Mouse (Mus musculus) lung, embryonic 14.5 days (tissue): ENCODE measurements around the gene Spata17. TPM values are rescaled to one million over a fixed set of nuclear protein-coding genes. Genes with fewer than 3 reads are reported as not detected.

ENCODE experiments used
- ATAC-seq: fragments of 200-750 bp; cut with Nextera tagmentation; 2 replicates; pipeline ENCODE4 v1.8.0; 2017; ENCODE audit warnings: mild to moderate bottlenecking, moderate TSS enrichment, moderate library complexity; ENCODE audit not compliant: insufficient read depth
- DNase-seq: peaks from one replicate; pipeline ENCODE4 v3.0.0-alpha.2; 2015
- H3K27ac ChIP-seq: fragments of 300-500 bp; sonication (generic); 2 replicates; pipeline ENCODE4 v1.5.1; 2014; ENCODE audit warnings: low read depth, mild to moderate bottlenecking, moderate library complexity
- H3K27me3 ChIP-seq: fragments of 300-500 bp; sonication (generic); 2 replicates; pipeline ENCODE4 v1.6.1; 2014; ENCODE audit warnings: low read length, control low read depth; ENCODE audit not compliant: insufficient read depth
- H3K36me3 ChIP-seq: fragments of 300-500 bp; sonication (generic); 2 replicates; pipeline ENCODE4 v1.6.1; 2014; ENCODE audit warnings: control low read depth; ENCODE audit not compliant: insufficient read depth
- H3K4me1 ChIP-seq: fragments of 300-500 bp; sonication (generic); 2 replicates; pipeline ENCODE4 v1.6.1; 2014; ENCODE audit warnings: antibody characterized with exemption, control low read depth; ENCODE audit not compliant: insufficient read depth
- H3K4me2 ChIP-seq: fragments of 300-500 bp; sonication (generic); 2 replicates; pipeline ENCODE4 v1.6.1; 2014; ENCODE audit warnings: mild to moderate bottlenecking
- H3K4me3 ChIP-seq: fragments of 300-500 bp; sonication (generic); 2 replicates; pipeline ENCODE4 v1.5.1; 2014; ENCODE audit warnings: low read depth, low read length
- H3K9ac ChIP-seq: fragments of 300-500 bp; sonication (generic); 2 replicates; pipeline ENCODE4 v1.6.1; 2014
- H3K9me3 ChIP-seq: fragments of 300-500 bp; sonication (generic); 2 replicates; pipeline ENCODE4 v1.6.1; 2016; ENCODE audit warnings: low read depth, low read length, control low read depth
- CTCF ChIP-seq: IDR thresholded peaks from 2 replicates; pipeline ENCODE4 v1.5.1; 2016; ENCODE audit warnings: antibody characterized with exemption, low read depth
- WGBS: fragments of 180-500 bp; shearing (Covaris S2); extraction: QIAGEN DNeasy Blood & Tissue Kit; methylation state at CpG from one replicate; pipeline ENCODE4 v1.1.7; 2014; 5-methylcytosine and 5-hydroxymethylcytosine counted together
- polyA plus RNA-seq: library from polyadenylated mRNA; unstranded; fragments of >200 nt; fragmentation: Nextera tagmentation; extraction: Ambion mirVana; gene quantifications from 2 replicates; pipeline ENCODE4 v1.2.1, GENCODE M21; 2014

Spata17 gene
- polyA plus RNA-seq, 1 experiment from 2014 or later = 0.89 TPM

- H3K27me3 ChIP-seq = no peaks in the 10 kb centered on the region
- no peaks in the 10 kb centered on the region for H3K4me1 ChIP-seq
- H3K4me2 ChIP-seq = no peak overlapping the region
- peak; percentile 68; the same call in 1 of the 2 replicates for ATAC-seq
- H3K27ac ChIP-seq = no peak overlapping the region
- 52% methylated on average over 14 of the region's 14 CpGs for WGBS
- peak; percentile 27; the same call in 1 of the 2 replicates for TF ChIP-seq CTCF
- H3K36me3 ChIP-seq = no peaks in the 10 kb centered on the region
- no peak overlapping the region for H3K4me3 ChIP-seq
- peak; percentile 74 for DNase-seq
- no peaks in the 10 kb centered on the region for H3K9me3 ChIP-seq
- no peak overlapping the region for H3K9ac ChIP-seq
These were observed 208.9 kb downstream of the Spata17 start for GRCm38 (mm10) chr1:187006227-187006925.

- Histone ChIP-seq H3K9ac (no peak overlapping the region), H3K4me3 (no peak overlapping the region), H3K9me3 (no peaks in the 10 kb centered on the region), H3K27ac (no peak overlapping the region), H3K4me1 (no peaks in the 10 kb centered on the region), H3K36me3 (no peaks in the 10 kb centered on the region), H3K27me3 (no peaks in the 10 kb centered on the region), H3K4me2 (no peak overlapping the region)
- DNase-seq = no peak
- no peak for TF ChIP-seq CTCF
- WGBS = 90% methylated on average over 1 of the region's 1 CpGs
- no peak for ATAC-seq
These were observed 211.0 kb downstream of the Spata17 start for GRCm38 (mm10) chr1:187004306-187004705.

- Histone ChIP-seq H3K36me3 (no peaks in the 10 kb centered on the region), H3K4me3 (no peak overlapping the region), H3K27ac (no peak overlapping the region), H3K9me3 (no peaks in the 10 kb centered on the region), H3K27me3 (no peaks in the 10 kb centered on the region), H3K4me1 (no peaks in the 10 kb centered on the region), H3K9ac (no peak overlapping the region), H3K4me2 (no peak overlapping the region)
- DNase-seq = no peak
- ATAC-seq = no peak
- no peak for TF ChIP-seq CTCF
- 51% methylated on average over 7 of the region's 7 CpGs for WGBS
These were observed 211.8 kb downstream of the Spata17 start for GRCm38 (mm10) chr1:187003441-187003861.

GRCm38 (mm10) chr1:186997596-186998304 is 217.5 kb downstream of the Spata17 start:
- ATAC-seq (no peak), DNase-seq (no peak)
- Histone ChIP-seq H3K4me2 (no peak overlapping the region), H3K27me3 (no peaks in the 10 kb centered on the region), H3K27ac (no peak overlapping the region), H3K4me3 (no peak overlapping the region), H3K4me1 (no peaks in the 10 kb centered on the region), H3K9me3 (peaks cover 2% of the 10 kb centered on the region; the same call in 1 of the 2 replicates), H3K36me3 (no peaks in the 10 kb centered on the region), H3K9ac (no peak overlapping the region)
- no peak for TF ChIP-seq CTCF
- 88% methylated on average over 21 of the region's 21 CpGs for WGBS

Other genes with a start within 250 kb of the Spata17 start
- gene D1Pas1, start 248.0 kb downstream of the Spata17 start, polyA plus RNA-seq = not detected in 2 replicates
- 20.2 and 20.8 TPM in 2 replicates for gene Gpatch2, start within 50 bp of the Spata17 start, polyA plus RNA-seq